1 mouse cellular context compared by ENCODE assay signal in the genomic region with DNA sequence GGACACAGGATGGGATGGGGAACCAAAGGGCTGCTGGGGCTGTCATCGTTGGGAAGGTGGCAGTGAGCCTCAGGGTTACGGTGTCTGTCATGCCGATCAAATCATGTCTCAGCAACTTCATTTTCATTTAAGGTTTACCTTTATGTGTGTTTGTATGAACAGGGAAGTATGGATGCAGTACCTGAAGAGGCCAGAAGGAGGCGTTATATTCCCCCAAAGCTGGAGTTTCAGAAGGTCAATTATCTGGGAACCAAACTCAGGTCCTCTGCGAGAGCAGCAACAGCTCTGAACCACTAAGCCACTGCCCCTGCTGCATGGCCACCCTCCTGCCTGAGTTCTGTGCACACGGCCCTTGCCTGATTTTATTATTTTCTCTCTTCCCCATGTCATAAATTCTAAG.
A peak's percentile ranks its signal among the peaks of the same experiment; 100 is the strongest.
TF ChIP-seq lines count a peak whose summit lies in the region.

No protein-coding gene starts in this region.

TF ChIP-seq in MEL, 35 proteins besides CTCF, POLR2A, EP300 and RAD21:
- TF ChIP-seq MAX (IDR thresholded peaks at IDR 0.05; ENCODE audit: low read length) (no peak), SMC3 (IDR thresholded peaks at IDR 0.05; ENCODE audit: low read depth, low read length) (peak; percentile 50), CHD2 (IDR thresholded peaks at IDR 0.05; ENCODE audit: low read length) (no peak), KAT2A (conservative IDR thresholded peaks at IDR 0.05; ENCODE audit: low read depth, low read length) (no peak), ETS1 (IDR thresholded peaks at IDR 0.05; ENCODE audit: low read depth, low read length) (no peak), TBP (IDR thresholded peaks at IDR 0.05; ENCODE audit: low read depth, low read length) (no peak), MYC (IDR thresholded peaks at IDR 0.05; ENCODE audit: low read depth, low read length) (no peak)
TF ChIP-seq in MEL: peak in this region for 1.
